Mouse (Mus musculus) heart, postnatal 0 days (tissue): Measurements from ENCODE around the gene Bid. TPM values are rescaled to one million over a fixed set of nuclear protein-coding genes. Genes with fewer than 3 reads are reported as not detected.

ENCODE experiments used
- ATAC-seq: fragments of 200-750 bp; cut with Nextera tagmentation; 2 replicates; pipeline ENCODE4 v1.8.0; 2017; ENCODE audit warnings: low read depth, moderate number of reproducible peaks, moderate library complexity; ENCODE audit not compliant: insufficient read depth
- DNase-seq: peaks from one replicate; pipeline ENCODE4 v3.0.0-alpha.2; 2016; ENCODE audit warnings: low spot score
- H3K27ac ChIP-seq: fragments of 300-500 bp; sonication (generic); 2 replicates; pipeline ENCODE4 v1.5.1; 2014; ENCODE audit warnings: low read depth, mild to moderate bottlenecking
- H3K27me3 ChIP-seq: fragments of 300-500 bp; sonication (generic); 2 replicates; pipeline ENCODE4 v1.6.1; 2014; ENCODE audit warnings: low read length, mixed read lengths; ENCODE audit not compliant: control insufficient read depth, insufficient read depth
- H3K36me3 ChIP-seq: fragments of 300-500 bp; sonication (generic); replicated peaks from 2 replicates; pipeline ENCODE4 v1.6.1; 2014; ENCODE audit warnings: low read length, mixed read lengths; ENCODE audit not compliant: control insufficient read depth, insufficient read depth
- H3K4me1 ChIP-seq: fragments of 300-500 bp; sonication (generic); 2 replicates; pipeline ENCODE4 v1.6.1; 2014; ENCODE audit warnings: antibody characterized with exemption; ENCODE audit not compliant: control insufficient read depth, insufficient read depth
- H3K4me2 ChIP-seq: fragments of 300-500 bp; sonication (generic); 2 replicates; pipeline ENCODE4 v1.6.1; 2014; ENCODE audit warnings: low read depth, mild to moderate bottlenecking, low read length, moderate library complexity
- H3K4me3 ChIP-seq: fragments of 300-500 bp; sonication (generic); 2 replicates; pipeline ENCODE4 v1.5.1; 2014; ENCODE audit warnings: low read depth, low read length
- H3K9ac ChIP-seq: fragments of 300-500 bp; sonication (generic); replicated peaks from 2 replicates; pipeline ENCODE4 v1.6.1; 2014; ENCODE audit warnings: low read depth, low read length, mixed read lengths
- H3K9me3 ChIP-seq: fragments of 300-500 bp; sonication (generic); replicated peaks from 2 replicates; pipeline ENCODE4 v1.6.1; 2016; ENCODE audit warnings: low read length; ENCODE audit not compliant: control insufficient read depth
- CTCF ChIP-seq: IDR thresholded peaks from 2 replicates; pipeline ENCODE4 v1.5.1; 2016; ENCODE audit warnings: antibody characterized with exemption, control low read depth, low read depth
- EP300 ChIP-seq: IDR thresholded peaks from 2 replicates; pipeline ENCODE4 v1.6.1; 2016; ENCODE audit warnings: antibody characterized with exemption, low read depth
- WGBS: fragments of 180-500 bp; shearing (Covaris S2); extraction: QIAGEN DNeasy Blood & Tissue Kit; methylation state at CpG from one replicate; pipeline ENCODE4 v1.1.7; 2014; 5-methylcytosine and 5-hydroxymethylcytosine counted together
- polyA plus RNA-seq: library from polyadenylated mRNA; unstranded; fragments of >200 nt; fragmentation: Nextera tagmentation; extraction: Ambion mirVana; gene quantifications from 2 replicates; pipeline ENCODE4 v1.2.1, GENCODE M21; 2015
- total RNA-seq: library from RNA; depleted of rRNA; stranded (reverse); fragments of >200 nt; gene quantifications from 2 replicates; pipeline ENCODE4 v1.2.3, GENCODE M21; 2014; ENCODE audit warnings: low replicate concordance

The Bid gene
- total and polyA plus RNA-seq, 2 experiments from 2014 or later: 3.3 to 3.6 TPM

DNA sequence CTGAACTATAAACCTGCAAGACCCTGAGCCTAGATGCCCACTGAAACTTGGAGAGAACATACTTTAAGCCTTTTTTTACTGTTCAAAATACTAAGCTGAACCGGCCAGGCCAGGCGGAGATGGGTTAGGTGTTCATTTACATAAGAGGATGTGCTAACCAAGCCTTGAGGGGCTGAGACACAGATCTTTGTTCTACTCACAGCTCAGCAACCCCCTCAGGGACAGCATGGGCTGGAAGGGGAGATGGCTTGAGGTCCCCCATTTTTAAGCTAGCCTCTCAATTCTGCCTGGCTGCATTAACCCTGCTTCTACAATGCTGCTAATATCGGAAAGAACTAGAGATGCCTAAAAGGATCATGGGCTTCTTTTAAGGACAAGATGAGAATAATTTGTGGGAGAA lies 23.1 kb upstream of the Bid start:
- Histone ChIP-seq H3K4me3 (no peak overlapping the region), H3K9ac (no peak overlapping the region), H3K36me3 (peaks cover 48% of the 10 kb centered on the region), H3K9me3 (no peaks in the 10 kb centered on the region), H3K4me1 (no peaks in the 10 kb centered on the region), H3K4me2 (no peak overlapping the region), H3K27ac (no peak overlapping the region), H3K27me3 (no peaks in the 10 kb centered on the region)
- no peak for TF ChIP-seq CTCF
- no peak for TF ChIP-seq EP300
- WGBS: 81% methylated on average over 3 of the region's 3 CpGs
- ATAC-seq: no peak
- no peak for DNase-seq

DNA sequence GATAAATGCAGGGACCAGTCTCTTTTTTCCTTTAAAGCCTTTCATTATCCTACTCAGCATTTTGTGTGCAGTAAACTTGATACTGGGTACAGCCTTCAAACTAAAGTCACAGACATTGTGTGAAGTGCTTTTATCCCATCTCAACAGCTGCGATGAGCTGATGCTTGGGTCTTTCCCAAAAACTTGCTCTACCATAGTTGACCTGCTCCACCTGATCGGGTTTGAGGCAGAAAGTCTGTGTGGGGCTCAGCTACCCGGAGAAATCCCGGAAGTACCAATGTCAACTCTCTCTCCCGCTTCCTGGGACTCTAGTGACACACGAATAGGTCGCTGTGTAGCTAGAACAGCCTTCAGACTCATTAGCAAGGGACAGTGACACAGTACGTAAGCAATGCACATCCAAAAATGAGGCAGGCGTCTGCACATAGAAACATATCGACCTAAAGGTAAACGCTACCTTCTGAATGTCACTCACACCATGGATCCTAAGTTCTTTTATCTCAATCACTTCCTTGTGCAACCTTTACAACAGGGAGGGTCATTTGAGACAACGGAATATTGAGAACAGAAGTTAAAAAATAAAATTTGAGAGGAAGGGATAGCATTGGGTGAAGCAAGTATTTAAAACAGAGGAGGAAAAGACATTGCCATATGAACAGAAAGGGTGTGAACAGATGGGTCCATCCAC lies 22.3 kb upstream of the Bid start:
- no peak overlapping the region for H3K4me3 ChIP-seq
- H3K27ac ChIP-seq: no peak overlapping the region
- H3K4me1 ChIP-seq: no peaks in the 10 kb centered on the region
- WGBS: 89% methylated on average over 12 of the region's 12 CpGs
- H3K9me3 ChIP-seq: no peaks in the 10 kb centered on the region
- TF ChIP-seq CTCF (no peak), EP300 (no peak)
- no peak overlapping the region for H3K4me2 ChIP-seq
- no peak for ATAC-seq
- DNase-seq: no peak
- no peaks in the 10 kb centered on the region for H3K27me3 ChIP-seq
- no peak overlapping the region for H3K9ac ChIP-seq
- H3K36me3 ChIP-seq: peaks cover 54% of the 10 kb centered on the region

DNA sequence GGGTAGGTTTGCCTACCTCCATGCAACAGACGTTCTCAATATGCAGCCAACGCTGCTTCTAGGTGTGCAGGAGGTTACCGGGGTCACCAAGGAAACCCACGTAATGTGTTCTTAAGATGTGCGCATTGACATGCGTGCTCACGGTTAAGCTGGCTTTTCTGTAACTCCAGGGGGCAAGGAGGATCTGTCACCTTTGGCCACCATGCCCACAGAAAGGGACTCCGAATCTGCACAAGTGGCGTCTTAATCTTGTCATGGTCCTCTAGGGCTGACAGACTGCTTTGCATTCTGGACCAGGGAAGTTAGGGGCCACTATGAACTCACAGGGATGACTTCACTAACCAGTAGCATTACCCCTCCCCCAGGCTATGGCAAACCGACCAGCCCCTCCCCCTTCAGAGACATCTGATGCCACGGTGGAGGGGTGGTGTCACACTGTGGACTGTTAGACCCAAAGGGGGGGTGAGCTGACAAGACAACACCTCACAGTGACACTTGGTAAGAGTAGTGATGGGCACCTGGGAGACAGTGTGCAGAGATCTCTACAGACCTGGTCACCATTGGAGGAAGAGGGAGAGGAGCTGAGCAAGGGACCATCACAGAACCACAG lies 21.5 kb upstream of the Bid start:
- no peak for DNase-seq
- TF ChIP-seq EP300 (no peak), CTCF (no peak)
- H3K4me3 ChIP-seq: no peak overlapping the region
- H3K4me2 ChIP-seq: no peak overlapping the region
- no peak overlapping the region for H3K27ac ChIP-seq
- no peaks in the 10 kb centered on the region for H3K4me1 ChIP-seq
- H3K9ac ChIP-seq: no peak overlapping the region
- H3K36me3 ChIP-seq: peaks cover 57% of the 10 kb centered on the region
- ATAC-seq: no peak
- H3K27me3 ChIP-seq: no peaks in the 10 kb centered on the region
- 79% methylated on average over 11 of the region's 11 CpGs for WGBS
- H3K9me3 ChIP-seq: no peaks in the 10 kb centered on the region

DNA sequence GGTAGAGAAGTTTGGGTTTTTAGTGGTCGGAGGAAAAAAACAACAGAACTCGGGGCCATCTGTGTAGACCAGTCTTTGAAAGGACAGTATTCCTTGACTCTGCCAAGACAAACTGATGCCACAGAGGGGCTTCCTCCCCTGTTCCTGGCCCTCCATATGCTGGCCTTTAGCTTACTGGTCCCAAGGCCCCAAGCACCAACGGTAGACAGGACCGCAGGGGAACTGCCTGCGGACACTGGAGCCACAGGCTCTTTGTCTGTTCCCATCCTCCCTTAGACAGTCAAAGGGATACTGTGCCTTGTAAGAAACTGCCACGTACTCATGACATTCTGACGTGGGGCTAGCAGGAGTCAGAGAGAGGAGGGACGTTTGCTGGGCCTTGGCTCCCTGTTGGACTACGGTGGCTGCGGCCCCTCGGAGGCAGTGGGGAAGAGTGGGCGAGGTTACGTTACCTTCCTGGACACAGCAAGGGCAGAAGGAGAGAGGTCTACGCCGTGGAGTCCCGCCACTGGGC lies 20.5 kb upstream of the Bid start:
- no peaks in the 10 kb centered on the region for H3K9me3 ChIP-seq
- 84% methylated on average over 16 of the region's 16 CpGs for WGBS
- peaks cover 55% of the 10 kb centered on the region for H3K36me3 ChIP-seq
- H3K27me3 ChIP-seq: no peaks in the 10 kb centered on the region
- no peak overlapping the region for H3K27ac ChIP-seq
- H3K4me2 ChIP-seq: no peak overlapping the region
- H3K4me1 ChIP-seq: peaks cover 6% of the 10 kb centered on the region; the same call in 1 of the 2 replicates
- DNase-seq: no peak
- no peak overlapping the region for H3K9ac ChIP-seq
- no peak overlapping the region for H3K4me3 ChIP-seq
- no peak for ATAC-seq
- no peak for TF ChIP-seq CTCF
- no peak for TF ChIP-seq EP300

DNA sequence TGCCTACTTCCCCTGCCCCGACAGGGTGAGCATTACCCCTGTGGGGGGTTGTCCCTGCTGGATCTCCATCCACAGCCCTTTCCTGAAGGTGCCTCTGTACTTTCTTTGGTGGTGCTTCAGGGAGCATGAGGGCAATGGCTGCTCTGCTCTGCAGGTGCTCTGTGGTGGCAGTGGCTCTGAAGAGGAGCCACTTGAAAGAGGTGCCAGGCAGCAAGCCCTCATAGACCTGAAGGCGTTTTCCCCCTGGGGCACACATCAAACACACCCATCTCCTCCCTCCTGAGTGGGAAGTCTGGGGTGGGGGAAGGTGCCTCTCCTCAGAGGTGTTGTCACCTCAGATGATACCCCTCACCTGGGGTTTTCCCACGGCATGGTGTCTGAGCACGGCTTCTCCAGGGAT lies 17.5 kb upstream of the Bid start:
- H3K36me3 ChIP-seq: peaks cover 52% of the 10 kb centered on the region
- H3K9ac ChIP-seq: no peak overlapping the region
- no peak for ATAC-seq
- DNase-seq: no peak
- no peak overlapping the region for H3K4me2 ChIP-seq
- 56% methylated on average over 4 of the region's 4 CpGs for WGBS
- no peaks in the 10 kb centered on the region for H3K9me3 ChIP-seq
- H3K27me3 ChIP-seq: no peaks in the 10 kb centered on the region
- H3K27ac ChIP-seq: no peak overlapping the region; the same call in 1 of the 2 replicates
- TF ChIP-seq CTCF (no peak), EP300 (no peak)
- no peak overlapping the region for H3K4me3 ChIP-seq
- peaks cover 6% of the 10 kb centered on the region; the same call in 1 of the 2 replicates for H3K4me1 ChIP-seq
